Mouse (Mus musculus) hindbrain, embryonic 11.5 days (tissue): ENCODE data around the gene Hoxb8. TPM values are rescaled to one million over a fixed set of nuclear protein-coding genes. Genes with fewer than 3 reads are reported as not detected.

Experiments
- ATAC-seq: fragments of 200-750 bp; cut with Nextera tagmentation; 2 replicates; pipeline ENCODE4 v1.8.0; 2017; ENCODE audit warnings: mild to moderate bottlenecking, moderate TSS enrichment, moderate library complexity; ENCODE audit not compliant: low FRiP score
- DNase-seq: peaks from one replicate; pipeline ENCODE4 v3.0.0-alpha.2; 2015; ENCODE audit warnings: low spot score
- H3K27ac ChIP-seq: fragments of 300-500 bp; sonication (generic); 2 replicates; pipeline ENCODE4 v1.5.1; 2014; ENCODE audit warnings: mild to moderate bottlenecking, low read depth, low read length
- H3K27me3 ChIP-seq: fragments of 300-500 bp; sonication (generic); 2 replicates; pipeline ENCODE4 v1.6.1; 2014; ENCODE audit warnings: mild to moderate bottlenecking, low read length, moderate library complexity, mixed read lengths; ENCODE audit not compliant: control insufficient read depth, insufficient read depth
- H3K36me3 ChIP-seq: fragments of 300-500 bp; sonication (generic); 2 replicates; pipeline ENCODE4 v1.6.1; 2014; ENCODE audit warnings: mild to moderate bottlenecking, low read length, moderate library complexity, mixed read lengths; ENCODE audit not compliant: control insufficient read depth, insufficient read depth
- H3K4me1 ChIP-seq: fragments of 300-500 bp; sonication (generic); replicated peaks from 2 replicates; pipeline ENCODE4 v1.6.1; 2014; ENCODE audit warnings: low read length, mixed read lengths; ENCODE audit not compliant: control insufficient read depth, insufficient read depth
- H3K4me2 ChIP-seq: fragments of 300-500 bp; sonication (generic); replicated peaks from 2 replicates; pipeline ENCODE4 v1.6.1; 2014; ENCODE audit warnings: mild to moderate bottlenecking, low read depth, low read length
- H3K4me3 ChIP-seq: fragments of 300-500 bp; sonication (generic); 2 replicates; pipeline ENCODE4 v1.5.1; 2014; ENCODE audit warnings: low read depth, low read length
- H3K9ac ChIP-seq: fragments of 300-500 bp; sonication (generic); 2 replicates; pipeline ENCODE4 v1.6.1; 2014; ENCODE audit warnings: low read depth, low read length
- H3K9me3 ChIP-seq: fragments of 300-500 bp; sonication (generic); 2 replicates; pipeline ENCODE4 v1.6.1; 2016; ENCODE audit warnings: low read length; ENCODE audit not compliant: control insufficient read depth
- WGBS: fragments of 180-500 bp; shearing (Covaris S2); extraction: QIAGEN DNeasy Blood & Tissue Kit; methylation state at CpG from one replicate; pipeline ENCODE4 v1.1.7; 2014; 5-methylcytosine and 5-hydroxymethylcytosine counted together
- polyA plus RNA-seq: library from polyadenylated mRNA; unstranded; fragments of >200 nt; fragmentation: Nextera tagmentation; extraction: Ambion mirVana; gene quantifications from 2 replicates; pipeline ENCODE4 v1.2.1, GENCODE M21; 2014

The Hoxb8 gene
- polyA plus RNA-seq, 1 experiment from 2014 or later = 3.1 TPM

- Histone ChIP-seq H3K4me3 (peak overlapping the region; percentile 14), H3K9me3 (no peaks in the 10 kb centered on the region), H3K36me3 (no peaks in the 10 kb centered on the region), H3K4me1 (no peaks in the 10 kb centered on the region), H3K9ac (peak overlapping the region; percentile 49), H3K4me2 (peak overlapping the region; percentile 64), H3K27ac (peak overlapping the region; percentile 90), H3K27me3 (peaks cover 93% of the 10 kb centered on the region)
- WGBS = 1% methylated on average over 30 of the region's 31 CpGs
- DNase-seq = peak; percentile 66
- ATAC-seq = peak; percentile 71
These were observed 30.1 kb downstream of the Hoxb8 start for GRCm38 (mm10) chr11:96311520-96312417.

- H3K4me1 ChIP-seq = no peaks in the 10 kb centered on the region
- ATAC-seq = no peak
- whole genome bisulfite sequencing = 11% methylated on average over 2 of the region's 2 CpGs
- peak overlapping the region; percentile 63 for H3K4me3 ChIP-seq
- H3K27ac ChIP-seq = peak overlapping the region; percentile 90
- peak overlapping the region; percentile 64 for H3K4me2 ChIP-seq
- H3K9me3 ChIP-seq = no peaks in the 10 kb centered on the region
- H3K9ac ChIP-seq = peak overlapping the region; percentile 29
- no peaks in the 10 kb centered on the region for H3K36me3 ChIP-seq
- DNase-seq = no peak
- peaks cover 86% of the 10 kb centered on the region for H3K27me3 ChIP-seq
These were observed 31.4 kb downstream of the Hoxb8 start for GRCm38 (mm10) chr11:96313134-96313533.

GRCm38 (mm10) chr11:96313806-96314428 lies 32.2 kb downstream of the Hoxb8 start:
- H3K36me3 ChIP-seq = no peaks in the 10 kb centered on the region
- WGBS = 4% methylated on average over 12 of the region's 12 CpGs
- H3K9me3 ChIP-seq = no peaks in the 10 kb centered on the region
- peak overlapping the region; percentile 29 for H3K9ac ChIP-seq
- DNase-seq (peak; percentile 61), ATAC-seq (no peak)
- peak overlapping the region; percentile 90 for H3K27ac ChIP-seq
- H3K4me3 ChIP-seq = peak overlapping the region; percentile 63
- H3K4me1 ChIP-seq = no peaks in the 10 kb centered on the region
- H3K4me2 ChIP-seq = peak overlapping the region; percentile 64
- peaks cover 86% of the 10 kb centered on the region for H3K27me3 ChIP-seq

- Histone ChIP-seq H3K27ac (peak overlapping the region; percentile 90), H3K36me3 (no peaks in the 10 kb centered on the region), H3K4me3 (peak overlapping the region; percentile 63), H3K9ac (peak overlapping the region; percentile 65), H3K4me2 (peak overlapping the region; percentile 64), H3K9me3 (no peaks in the 10 kb centered on the region), H3K27me3 (peaks cover 86% of the 10 kb centered on the region), H3K4me1 (no peaks in the 10 kb centered on the region)
- under 1% methylated on average over 34 of the region's 34 CpGs for WGBS
- DNase-seq (peak; percentile 64), ATAC-seq (no peak)
These were observed 33.1 kb downstream of the Hoxb8 start for GRCm38 (mm10) chr11:96314671-96315343.

GRCm38 (mm10) chr11:96315344-96315681 lies 33.6 kb downstream of the Hoxb8 start:
- H3K9ac ChIP-seq = peak overlapping the region; percentile 65
- WGBS = 2% methylated on average over 5 of the region's 5 CpGs

GRCm38 (mm10) chr11:96316696-96317607 lies 35.2 kb downstream of the Hoxb8 start:
- Histone ChIP-seq H3K27me3 (peaks cover 87% of the 10 kb centered on the region), H3K9ac (peak overlapping the region; percentile 58), H3K4me1 (no peaks in the 10 kb centered on the region), H3K4me2 (peak overlapping the region; percentile 64), H3K27ac (peak overlapping the region; percentile 98), H3K9me3 (no peaks in the 10 kb centered on the region), H3K4me3 (peak overlapping the region; percentile 63), H3K36me3 (no peaks in the 10 kb centered on the region)
- WGBS = 2% methylated on average over 18 of the region's 18 CpGs
- DNase-seq = no peak
- ATAC-seq = no peak

More at GRCm38 (mm10) chr11:96315344-96315681, 33.6 kb downstream of the Hoxb8 start:
- H3K9me3 ChIP-seq = no peaks in the 10 kb centered on the region
- no peaks in the 10 kb centered on the region for H3K4me1 ChIP-seq
- DNase-seq (peak; percentile 53), ATAC-seq (no peak)
- H3K36me3 ChIP-seq = no peaks in the 10 kb centered on the region
- peak overlapping the region; percentile 63 for H3K4me3 ChIP-seq
- peak overlapping the region; percentile 90 for H3K27ac ChIP-seq
- H3K27me3 ChIP-seq = peaks cover 86% of the 10 kb centered on the region
- peak overlapping the region; percentile 64 for H3K4me2 ChIP-seq

- peak within 1 kb of the TSS; percentile 87 for H3K9ac ChIP-seq
- H3K27ac ChIP-seq = peak within 1 kb of the TSS; percentile 98
- H3K27me3 ChIP-seq = peaks cover 82% of the 10 kb centered on the region
These were observed 36.1 kb downstream of the Hoxb8 start, which contains the start of gene Hoxb4 for GRCm38 (mm10) chr11:96317608-96318367. Gene Hoxb4, plus strand, starts transcription at chr11:96318267.

More at GRCm38 (mm10) chr11:96317608-96318367, 36.1 kb downstream of the Hoxb8 start, which contains the start of gene Hoxb4:
- WGBS = 2% methylated on average over 28 of the region's 28 CpGs
- H3K9me3 ChIP-seq = no peaks in the 10 kb centered on the region
- H3K4me3 ChIP-seq = peak within 1 kb of the TSS; percentile 63
- peak within 1 kb of the TSS; percentile 64 for H3K4me2 ChIP-seq
- peak; percentile 53 for ATAC-seq
- no peak for DNase-seq
- H3K4me1 ChIP-seq = no peaks in the 10 kb centered on the region
- no peaks in the 10 kb centered on the region for H3K36me3 ChIP-seq
